Mouse (Mus musculus) CH12.LX (cell line): ENCODE measurements around the gene Irf2. TPM values are rescaled to one million over a fixed set of nuclear protein-coding genes. Genes with fewer than 3 reads are reported as not detected.

ENCODE experiments used
- DNase-seq: peaks from one replicate; pipeline ENCODE4 v3.0.0-alpha.2; 2013; ENCODE audit errors: extremely low read depth
- H3K27ac ChIP-seq: 2 replicates; pipeline ENCODE4 v1.5.1; 2012; ENCODE audit warnings: low read depth, mild to moderate bottlenecking, control low read depth, moderate library complexity; ENCODE audit not compliant: insufficient read depth
- H3K27me3 ChIP-seq: replicated peaks from 2 replicates; pipeline ENCODE3; 2012; ENCODE audit warnings: inconsistent platforms
- H3K36me3 ChIP-seq, 2 experiments: replicated peaks in 1 of 2; 2 replicates each; pipeline versions ENCODE3 to v1.6.1; 2012; ENCODE audit warnings: inconsistent platforms in 1 of 2, low read length in 1 of 2, mild to moderate bottlenecking in 1 of 2, mixed read lengths in 1 of 2, moderate library complexity in 1 of 2; ENCODE audit not compliant: control insufficient read depth in 1 of 2, insufficient read depth in 1 of 2
- H3K4me1 ChIP-seq, 2 experiments: 2 replicates each; pipeline ENCODE4 v1.6.1; 2012; ENCODE audit warnings: inconsistent platforms in 1 of 2, moderate library complexity in 1 of 2; ENCODE audit not compliant: insufficient read depth in 2 of 2, control insufficient read depth in 1 of 2
- H3K4me2 ChIP-seq: 2 replicates; pipeline ENCODE4 v1.6.1; 2012; ENCODE audit warnings: low read depth, mild to moderate bottlenecking, control low read depth; ENCODE audit not compliant: poor library complexity, insufficient read depth, severe bottlenecking
- H3K4me3 ChIP-seq, 3 experiments: fragments of 150-350 bp in 1 of 3; sonication (generic) in 1 of 3; replicated peaks in 1 of 3; 2 replicates each; pipeline versions ENCODE3 to v1.5.1; 2011 to 2012; ENCODE audit warnings: low read depth in 2 of 3, low read length in 2 of 3, mild to moderate bottlenecking in 2 of 3, moderate library complexity in 2 of 3, control low read depth in 1 of 3, improper control_type of control experiment in 1 of 3, inconsistent platforms in 1 of 3, mixed read lengths in 1 of 3; ENCODE audit not compliant: poor library complexity in 1 of 3
- H3K79me2 ChIP-seq: replicated peaks from 2 replicates; pipeline ENCODE4 v1.6.1; 2012; ENCODE audit warnings: mild to moderate bottlenecking, moderate library complexity; ENCODE audit not compliant: control insufficient read depth, poor library complexity, insufficient read depth, severe bottlenecking; ENCODE audit errors: extremely low read depth
- H3K9ac ChIP-seq: 2 replicates; pipeline ENCODE4 v1.6.1; 2012; ENCODE audit warnings: low read depth, mild to moderate bottlenecking, control low read depth, moderate library complexity; ENCODE audit not compliant: insufficient read depth
- H3K9me3 ChIP-seq: replicated peaks from 2 replicates; pipeline ENCODE3; 2012; ENCODE audit warnings: low read length, inconsistent platforms, mixed read lengths
- BHLHE40 ChIP-seq: IDR thresholded peaks from 2 replicates; pipeline ENCODE4 v1.6.1; 2011; ENCODE audit warnings: mild to moderate bottlenecking, low read depth, low read length, improper control_type of control experiment
- CHD1 ChIP-seq: IDR thresholded peaks from 2 replicates; pipeline ENCODE4 v1.6.1; 2012; ENCODE audit warnings: low read depth, low read length, improper control_type of control experiment, inconsistent platforms
- CHD2 ChIP-seq: IDR thresholded peaks from 2 replicates; pipeline ENCODE4 v1.6.1; 2011; ENCODE audit warnings: low read length, improper control_type of control experiment
- CTCF ChIP-seq, 2 experiments: IDR thresholded peaks in 1 of 2; conservative IDR thresholded peaks in 1 of 2; 2 replicates each; pipeline ENCODE4 v1.5.1; 2011 to 2012; ENCODE audit warnings: low read depth in 2 of 2, low read length in 2 of 2, improper control_type of control experiment in 1 of 2, inconsistent platforms in 1 of 2, mild to moderate bottlenecking in 1 of 2, moderate library complexity in 1 of 2
- E2F4 ChIP-seq: IDR thresholded peaks from 2 replicates; pipeline ENCODE4 v1.6.1; 2011; ENCODE audit warnings: low read depth, low read length, improper control_type of control experiment; ENCODE audit not compliant: insufficient replicate concordance
- ELF1 ChIP-seq: IDR thresholded peaks from 2 replicates; pipeline ENCODE4 v1.6.1; 2014; ENCODE audit warnings: low read depth, mild to moderate bottlenecking, inconsistent platforms, low read length, improper control_type of control experiment
- EP300 ChIP-seq: IDR thresholded peaks from 2 replicates; pipeline ENCODE4 v1.6.1; 2011; ENCODE audit warnings: low read length, improper control_type of control experiment
- ETS1 ChIP-seq: conservative IDR thresholded peaks from 2 replicates; pipeline ENCODE4 v1.6.1; 2012; ENCODE audit warnings: low read depth, mild to moderate bottlenecking, inconsistent platforms, low read length, improper control_type of control experiment, moderate library complexity
- GABPA ChIP-seq: IDR thresholded peaks from 2 replicates; pipeline ENCODE4 v1.6.1; 2012; ENCODE audit warnings: low read depth, low read length, improper control_type of control experiment, inconsistent platforms; ENCODE audit not compliant: insufficient replicate concordance
- HCFC1 ChIP-seq: IDR thresholded peaks from 2 replicates; pipeline ENCODE4 v1.6.1; 2012; ENCODE audit warnings: low read depth, mild to moderate bottlenecking, inconsistent platforms, low read length, improper control_type of control experiment
- IRF4 ChIP-seq: IDR thresholded peaks from 2 replicates; pipeline ENCODE4 v1.6.1; 2014; ENCODE audit warnings: low read depth, mild to moderate bottlenecking, inconsistent platforms, low read length, improper control_type of control experiment
- JUN ChIP-seq: IDR thresholded peaks from 2 replicates; pipeline ENCODE4 v1.6.1; 2011; ENCODE audit warnings: low read depth, mild to moderate bottlenecking, low read length, improper control_type of control experiment, moderate library complexity; ENCODE audit not compliant: insufficient read depth
- JUND ChIP-seq: conservative IDR thresholded peaks from 2 replicates; pipeline ENCODE4 v1.6.1; 2011; ENCODE audit warnings: low read depth, low read length, improper control_type of control experiment
- KAT2A ChIP-seq: IDR thresholded peaks from 2 replicates; pipeline ENCODE4 v1.6.1; 2012; ENCODE audit warnings: low read length, improper control_type of control experiment, inconsistent platforms; ENCODE audit not compliant: insufficient replicate concordance
- MAFK ChIP-seq: IDR thresholded peaks from 2 replicates; pipeline ENCODE4 v1.6.1; 2011; ENCODE audit warnings: low read length, improper control_type of control experiment; ENCODE audit not compliant: insufficient replicate concordance
- MAX ChIP-seq: IDR thresholded peaks from 2 replicates; pipeline ENCODE4 v1.6.1; 2011; ENCODE audit warnings: low read length, improper control_type of control experiment
- MAZ ChIP-seq: IDR thresholded peaks from 2 replicates; pipeline ENCODE4 v1.6.1; 2012; ENCODE audit warnings: low read depth, mild to moderate bottlenecking, inconsistent platforms, low read length, improper control_type of control experiment, moderate library complexity
- MEF2A ChIP-seq: IDR thresholded peaks from 2 replicates; pipeline ENCODE4 v1.6.1; 2014; ENCODE audit warnings: low read depth, mild to moderate bottlenecking, inconsistent platforms, low read length, improper control_type of control experiment, borderline replicate concordance
- MXI1 ChIP-seq: IDR thresholded peaks from 2 replicates; pipeline ENCODE4 v1.6.1; 2011; ENCODE audit warnings: mild to moderate bottlenecking, low read depth, low read length, improper control_type of control experiment
- MYC ChIP-seq: IDR thresholded peaks from 2 replicates; pipeline ENCODE4 v1.6.1; 2011; ENCODE audit warnings: low read depth, mild to moderate bottlenecking, improper control_type of control experiment, low read length
- NELFE ChIP-seq: IDR thresholded peaks from 2 replicates; pipeline ENCODE4 v1.6.1; 2011; ENCODE audit warnings: low read depth, low read length, improper control_type of control experiment
- NRF1 ChIP-seq: IDR thresholded peaks from 2 replicates; pipeline ENCODE4 v1.6.1; 2014; ENCODE audit warnings: low read depth, mild to moderate bottlenecking, inconsistent platforms, low read length, improper control_type of control experiment, moderate library complexity
- PAX5 ChIP-seq: IDR thresholded peaks from 2 replicates; pipeline ENCODE4 v1.6.1; 2012; ENCODE audit warnings: low read length, inconsistent platforms, mixed read lengths
- POLR2A ChIP-seq: IDR thresholded peaks from 2 replicates; pipeline ENCODE4 v1.6.1; 2011; ENCODE audit warnings: low read depth, mild to moderate bottlenecking, improper control_type of control experiment, low read length
- POLR2AphosphoS2 ChIP-seq: IDR thresholded peaks from 2 replicates; pipeline ENCODE4 v1.6.1; 2011; ENCODE audit warnings: low read depth, low read length, improper control_type of control experiment
- RAD21 ChIP-seq: IDR thresholded peaks from 2 replicates; pipeline ENCODE4 v1.6.1; 2011; ENCODE audit warnings: low read depth, mild to moderate bottlenecking, low read length, improper control_type of control experiment, moderate library complexity
- RCOR1 ChIP-seq: conservative IDR thresholded peaks from 2 replicates; pipeline ENCODE4 v1.6.1; 2012; ENCODE audit warnings: low read depth, mild to moderate bottlenecking, inconsistent platforms, low read length, improper control_type of control experiment
- SIN3A ChIP-seq: IDR thresholded peaks from 2 replicates; pipeline ENCODE4 v1.6.1; 2012; ENCODE audit warnings: low read length, improper control_type of control experiment, inconsistent platforms
- SMC3 ChIP-seq: IDR thresholded peaks from 2 replicates; pipeline ENCODE4 v1.6.1; 2011; ENCODE audit warnings: low read depth, low read length, improper control_type of control experiment
- TBP ChIP-seq: conservative IDR thresholded peaks from 2 replicates; pipeline ENCODE4 v1.6.1; 2011; ENCODE audit warnings: low read depth, low read length, improper control_type of control experiment
- TCF12 ChIP-seq: IDR thresholded peaks from 2 replicates; pipeline ENCODE4 v1.6.1; 2014; ENCODE audit warnings: low read depth, mild to moderate bottlenecking, inconsistent platforms, low read length, improper control_type of control experiment
- UBTF ChIP-seq: IDR thresholded peaks from 2 replicates; pipeline ENCODE4 v1.6.1; 2012; ENCODE audit warnings: low read depth, mild to moderate bottlenecking, inconsistent platforms, low read length, improper control_type of control experiment, moderate library complexity
- USF1 ChIP-seq: IDR thresholded peaks from 2 replicates; pipeline ENCODE4 v1.6.1; 2014; ENCODE audit warnings: low read depth, mild to moderate bottlenecking, inconsistent platforms, low read length, improper control_type of control experiment
- USF2 ChIP-seq: conservative IDR thresholded peaks from 2 replicates; pipeline ENCODE4 v1.6.1; 2011; ENCODE audit warnings: low read depth, low read length, improper control_type of control experiment
- ZC3H11A ChIP-seq: IDR thresholded peaks from 2 replicates; pipeline ENCODE4 v1.6.1; 2012; ENCODE audit warnings: low read depth, mild to moderate bottlenecking, inconsistent platforms, low read length, improper control_type of control experiment
- ZKSCAN1 ChIP-seq: IDR thresholded peaks from 2 replicates; pipeline ENCODE4 v1.6.1; 2012; ENCODE audit warnings: low read depth, inconsistent platforms, low read length, improper control_type of control experiment, borderline replicate concordance
- ZMIZ1 ChIP-seq: IDR thresholded peaks from 2 replicates; pipeline ENCODE4 v1.6.1; 2012; ENCODE audit warnings: low read depth, mild to moderate bottlenecking, inconsistent platforms, low read length, improper control_type of control experiment
- ZNF384 ChIP-seq: IDR thresholded peaks from 2 replicates; pipeline ENCODE4 v1.6.1; 2012; ENCODE audit warnings: low read depth, low read length, improper control_type of control experiment, inconsistent platforms
- dilution Hi-C: fragments of 300-500 bp; cut with MboI; formaldehyde crosslinking; loops from 2 replicates; pipeline ENCODE4 v1.14.3; 2020; ENCODE audit warnings: low sequenced_read_pairs; ENCODE audit not compliant: extremely low pct_unique_long_range_greater_than_20kb, extremely low pct_ligation_motif_present
- in situ Hi-C: fragments of 300-500 bp; cut with MboI; formaldehyde crosslinking; loops from 3 replicates; pipeline ENCODE4 v1.14.3; 2019; ENCODE audit warnings: low sequenced_read_pairs, low pct_ligation_motif_present, low pct_unique_long_range_greater_than_20kb, mixed read lengths
- polyA plus RNA-seq: library from polyadenylated mRNA; unstranded; fragments of >175 nt; gene quantifications from 2 replicates; pipeline ENCODE4 v1.2.1, GENCODE M21; 2012; ENCODE audit warnings: low read depth; ENCODE audit not compliant: insufficient read length
- total RNA-seq, 2 experiments: library from RNA; depleted of rRNA; stranded (reverse); fragments of 300-350 nt in 1 of 2; fragments of >200 nt in 1 of 2; gene quantifications; 2 replicates each; pipeline ENCODE4 v1.2.3; 2012 to 2014

The Irf2 gene
- total and polyA plus RNA-seq, 3 experiments, result 7.1 to 37.4 (median 10.2) TPM

- Histone ChIP-seq H3K4me2 (peak overlapping the region; percentile 64), H3K9me3 (peaks cover 2% of the 10 kb centered on the region), H3K27me3 (no peaks in the 10 kb centered on the region), H3K79me2 (no peaks in the 10 kb centered on the region), H3K27ac (peak overlapping the region; percentile 92), H3K4me3 (no peak overlapping the region), H3K4me1 (peaks cover 33 to 74% of the 10 kb centered on the region in 2 experiments), H3K9ac (peak overlapping the region; percentile 22; the same call in 1 of the 2 replicates), H3K36me3 (peaks cover 17 to 22% of the 10 kb centered on the region in 2 experiments)
- dilution Hi-C loops, result no loop called here
- TF ChIP-seq MAX, result peak; percentile 57
- TF ChIP-seq TBP, result 0 out of 2 replicates have a peak, but pooled peaks have one; percentile 19
- TF ChIP-seq MEF2A, result peak; percentile 99
- peak; percentile 58 for TF ChIP-seq MAFK
- TF ChIP-seq MYC, result 0 out of 2 replicates have a peak, but pooled peaks have one; percentile 51
- TF ChIP-seq BHLHE40, result peak; percentile 77
- peak; percentile 83 for TF ChIP-seq CHD2
- no peak for TF ChIP-seq JUN
- no peak for TF ChIP-seq E2F4
- peak; percentile 52; the same call in 1 of the 2 replicates for TF ChIP-seq MAZ
- TF ChIP-seq PAX5, result no peak
- TF ChIP-seq GABPA, result no peak
- peak; percentile 15; the same call in 1 of the 2 replicates for TF ChIP-seq ZNF384
- peak; percentile 8 for TF ChIP-seq RAD21
- TF ChIP-seq HCFC1, result peak; percentile 47; the same call in 1 of the 2 replicates
- peak; percentile 96 for TF ChIP-seq CHD1
- TF ChIP-seq MXI1, result peak; percentile 59; the same call in 1 of the 2 replicates
- peak; percentile 94 for TF ChIP-seq TCF12
- TF ChIP-seq USF1, result no peak
- peak; percentile 43; the same call in 1 of the 2 replicates for TF ChIP-seq POLR2AphosphoS2
- TF ChIP-seq CTCF (conservative IDR thresholded peaks at IDR 0.05 in 1 of 2, IDR thresholded peaks at IDR 0.05 in 1 of 2; ENCODE audit: low read depth in 2 of 2, low read length in 2 of 2), result no peak
- TF ChIP-seq NELFE, result peak; percentile 59
- peak; percentile 74 for TF ChIP-seq IRF4
- no peak for TF ChIP-seq POLR2A
- peak; percentile 90 for TF ChIP-seq RCOR1
- no peak for TF ChIP-seq ZKSCAN1
- peak; percentile 64 for TF ChIP-seq ZMIZ1
- peak; percentile 80 for TF ChIP-seq ETS1
- peak; percentile 94 for TF ChIP-seq EP300
- 0 out of 2 replicates have a peak, but pooled peaks have one; percentile 34 for TF ChIP-seq KAT2A
- peak; percentile 82 for TF ChIP-seq SIN3A
- no peak for TF ChIP-seq ZC3H11A
- no peak for TF ChIP-seq USF2
- TF ChIP-seq SMC3, result peak; percentile 23
- no peak for TF ChIP-seq ELF1
- no peak for TF ChIP-seq UBTF
- TF ChIP-seq JUND, result peak; percentile 35
- 0 out of 2 replicates have a peak, but pooled peaks have one; percentile 8 for TF ChIP-seq NRF1
- in situ Hi-C loops, result no loop called here
- DNase-seq, result peak; percentile 66
Observed at GRCm38 (mm10) chr8:46850258-46850897, 110.8 kb downstream of the Irf2 start.
